Mouse (Mus musculus): ENCODE measurements around the gene Rnf185. TPM values are rescaled to one million over a fixed set of nuclear protein-coding genes. Genes with fewer than 3 reads are reported as not detected.

Rnf185 gene
- polyA plus RNA-seq, 1 experiment = 30.9 TPM

- Histone ChIP-seq H3K27ac (ENCODE audit: insufficient read depth, low read length) (no peak overlapping the region), H3K4me3 (ENCODE audit: insufficient read depth, low read length) (no peak overlapping the region), H3K4me1 (ENCODE audit: control insufficient read depth, insufficient read depth, low read length) (no peaks in the 10 kb centered on the region)
- no peak for TF ChIP-seq CTCF (IDR thresholded peaks at IDR 0.05; ENCODE audit: borderline replicate concordance, insufficient read depth, low read length)
Measured at GRCm38 (mm10) chr11:3475489-3475888, 23.3 kb upstream of the Rnf185 start.

DNA sequence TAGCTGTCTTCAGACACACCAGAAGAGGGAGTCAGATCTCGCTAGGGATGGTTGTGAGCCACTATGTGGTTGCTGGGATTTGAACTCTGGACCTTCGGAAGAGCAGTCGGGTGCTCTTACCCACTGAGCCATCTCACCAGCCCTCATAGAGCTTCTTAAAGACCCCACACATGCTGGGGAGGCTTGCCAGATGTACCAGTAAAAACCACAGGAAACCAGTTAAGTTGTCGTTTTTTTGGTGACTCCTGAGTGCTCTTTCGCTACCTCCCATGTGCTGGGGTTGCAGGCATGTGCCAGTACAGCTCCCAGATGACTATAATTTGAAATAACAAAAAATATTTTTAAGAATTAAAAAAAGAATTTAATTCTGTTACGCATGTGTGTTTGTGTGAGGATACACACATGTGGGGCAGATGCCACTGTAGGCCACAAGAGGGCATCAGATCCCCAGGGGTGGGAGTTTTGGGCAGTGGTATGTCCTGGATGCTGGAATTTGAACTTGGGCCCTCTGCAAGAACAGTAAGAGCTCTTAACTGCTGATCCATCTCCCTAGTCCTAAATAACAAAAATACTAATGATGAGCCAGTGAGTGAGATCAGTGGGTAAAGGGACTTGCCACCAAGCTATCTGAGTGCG, 22.4 kb upstream of the Rnf185 start:
- Histone ChIP-seq H3K27ac (ENCODE audit: insufficient read depth, low read length) (no peak overlapping the region), H3K4me3 (ENCODE audit: insufficient read depth, low read length) (no peak overlapping the region), H3K4me1 (ENCODE audit: control insufficient read depth, insufficient read depth, low read length) (no peaks in the 10 kb centered on the region)
- TF ChIP-seq CTCF (IDR thresholded peaks at IDR 0.05; ENCODE audit: borderline replicate concordance, insufficient read depth, low read length) (peak; percentile 33; the same call in 1 of the 2 replicates), POLR2A (IDR thresholded peaks at IDR 0.05; ENCODE audit: low read depth, low read length) (no peak)

DNA sequence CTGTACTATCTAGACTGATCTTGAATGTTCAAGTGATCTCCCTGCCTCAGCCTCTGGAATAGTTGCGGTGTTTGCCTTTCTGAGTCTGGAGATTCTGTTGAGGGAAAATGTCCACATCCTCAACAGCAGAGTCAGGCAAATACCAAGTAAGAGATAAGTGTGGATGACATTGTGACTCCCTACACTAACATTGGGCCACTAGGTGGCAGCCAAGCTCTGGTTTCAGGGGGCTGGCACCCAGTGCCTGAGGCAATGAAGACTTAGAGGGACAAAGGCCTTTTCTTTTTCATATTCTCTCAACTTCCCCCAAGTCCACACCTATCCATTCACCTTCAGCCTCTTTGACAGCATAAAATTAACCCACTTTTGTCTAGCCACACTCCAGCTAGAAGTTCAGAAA, 20.3 kb upstream of the Rnf185 start:
- Histone ChIP-seq H3K27ac (ENCODE audit: insufficient read depth, low read length) (no peak overlapping the region), H3K4me3 (ENCODE audit: insufficient read depth, low read length) (no peak overlapping the region)
- TF ChIP-seq POLR2A (IDR thresholded peaks at IDR 0.05; ENCODE audit: low read depth, low read length) (no peak), CTCF (IDR thresholded peaks at IDR 0.05; ENCODE audit: borderline replicate concordance, insufficient read depth, low read length) (peak; percentile 75)

DNA sequence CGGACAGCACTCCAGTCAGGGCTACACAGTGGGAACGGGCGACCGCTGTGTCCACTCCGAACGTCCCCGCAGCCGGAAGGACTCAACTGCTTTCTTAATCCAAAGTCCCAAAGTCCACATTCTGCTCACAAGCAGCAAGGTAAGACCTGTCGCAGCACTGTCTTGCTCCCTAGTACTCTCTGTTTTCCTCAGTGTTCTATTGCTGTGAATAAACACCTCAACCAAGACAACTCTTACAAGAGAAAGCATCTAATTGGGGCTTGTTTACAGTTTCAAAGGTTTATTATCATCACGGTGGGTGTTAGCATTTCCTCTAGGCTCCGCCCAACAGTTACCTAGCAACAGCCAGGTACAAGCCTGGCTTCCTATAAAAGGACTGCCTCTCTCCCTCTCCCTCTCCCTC, 19.3 kb upstream of the Rnf185 start:
- no peak overlapping the region for H3K4me3 ChIP-seq (ENCODE audit: insufficient read depth, low read length)
- no peak for TF ChIP-seq CTCF (IDR thresholded peaks at IDR 0.05; ENCODE audit: borderline replicate concordance, insufficient read depth, low read length)
- no peak for TF ChIP-seq POLR2A (IDR thresholded peaks at IDR 0.05; ENCODE audit: low read depth, low read length)
- H3K27ac ChIP-seq (ENCODE audit: insufficient read depth, low read length) = no peak overlapping the region
- no peaks in the 10 kb centered on the region for H3K4me1 ChIP-seq (ENCODE audit: control insufficient read depth, insufficient read depth, low read length)

More for the DNA sequence above, 20.3 kb upstream of the Rnf185 start:
- no peaks in the 10 kb centered on the region for H3K4me1 ChIP-seq (ENCODE audit: control insufficient read depth, insufficient read depth, low read length)

GRCm38 (mm10) chr11:3462846-3463245, 10.7 kb upstream of the Rnf185 start:
- TF ChIP-seq POLR2A (IDR thresholded peaks at IDR 0.05; ENCODE audit: low read depth, low read length) (no peak), CTCF (IDR thresholded peaks at IDR 0.05; ENCODE audit: borderline replicate concordance, insufficient read depth, low read length) (no peak)
- no peaks in the 10 kb centered on the region for H3K4me1 ChIP-seq (ENCODE audit: control insufficient read depth, insufficient read depth, low read length)
- H3K4me3 ChIP-seq (ENCODE audit: insufficient read depth, low read length) = no peak overlapping the region
- no peak overlapping the region for H3K27ac ChIP-seq (ENCODE audit: insufficient read depth, low read length)

GRCm38 (mm10) chr11:3459105-3459468, 6.9 kb upstream of the Rnf185 start:
- no peak overlapping the region for H3K27ac ChIP-seq (ENCODE audit: insufficient read depth, low read length)
- no peak overlapping the region for H3K4me3 ChIP-seq (ENCODE audit: insufficient read depth, low read length)
- TF ChIP-seq CTCF (IDR thresholded peaks at IDR 0.05; ENCODE audit: borderline replicate concordance, insufficient read depth, low read length) = no peak
- no peaks in the 10 kb centered on the region for H3K4me1 ChIP-seq (ENCODE audit: control insufficient read depth, insufficient read depth, low read length)

DNA sequence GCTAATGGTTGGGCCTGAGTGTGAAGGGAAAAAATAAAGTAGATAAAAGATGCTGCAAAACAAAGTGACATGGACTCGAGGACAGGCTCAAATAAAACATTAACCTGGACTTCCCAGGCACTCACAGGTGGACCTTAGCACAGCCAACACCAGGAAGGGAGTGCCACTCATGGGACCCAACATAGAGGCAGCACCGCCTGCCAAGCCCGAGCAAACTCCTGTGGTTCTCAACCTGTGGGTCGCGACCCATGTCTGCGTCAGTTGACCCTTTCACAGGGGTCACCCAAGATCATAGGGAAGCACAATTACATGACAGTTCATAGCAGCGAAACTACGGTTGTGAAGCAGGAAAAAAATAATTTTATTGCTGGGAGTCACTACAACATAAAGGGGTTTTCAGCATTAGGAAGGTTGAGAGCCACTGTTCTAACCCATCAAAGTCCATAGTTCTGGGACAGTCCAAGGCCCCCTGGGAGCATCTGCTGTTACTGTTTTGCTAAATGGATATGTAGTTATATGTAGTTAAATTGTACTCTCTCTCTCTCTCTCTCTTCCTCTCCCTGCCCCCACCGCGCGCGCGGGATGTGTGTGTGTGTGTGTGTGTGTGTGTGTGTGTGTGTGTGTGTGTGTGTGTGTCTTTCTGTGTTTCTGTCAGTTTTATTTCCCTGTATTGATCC, 6.4 kb upstream of the Rnf185 start:
- H3K27ac ChIP-seq (ENCODE audit: insufficient read depth, low read length) = no peak overlapping the region
- H3K4me1 ChIP-seq (ENCODE audit: control insufficient read depth, insufficient read depth, low read length) = no peaks in the 10 kb centered on the region
- no peak overlapping the region for H3K4me3 ChIP-seq (ENCODE audit: insufficient read depth, low read length)
- TF ChIP-seq POLR2A (IDR thresholded peaks at IDR 0.05; ENCODE audit: low read depth, low read length) = no peak
- TF ChIP-seq CTCF (IDR thresholded peaks at IDR 0.05; ENCODE audit: borderline replicate concordance, insufficient read depth, low read length) = no peak

DNA sequence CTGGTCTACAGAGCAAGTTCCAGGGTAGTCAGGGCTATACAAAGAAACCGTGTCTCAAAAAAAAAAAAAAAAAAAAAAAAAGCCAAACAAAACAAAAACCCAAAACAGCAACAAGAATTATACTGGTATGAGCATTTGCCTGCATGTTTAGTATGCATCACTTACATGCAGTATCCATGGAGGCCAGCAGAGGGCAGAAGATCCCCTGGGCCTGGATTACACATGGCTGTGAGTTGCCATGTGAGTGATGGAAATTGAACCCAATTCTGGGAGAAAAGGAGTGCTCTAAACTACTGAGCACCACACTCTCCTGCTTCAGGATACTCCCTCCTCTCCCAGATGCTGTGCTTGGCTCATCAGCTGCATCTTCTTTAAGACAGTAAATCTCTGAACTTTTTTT, 4.2 kb upstream of the Rnf185 start:
- no peak overlapping the region for H3K27ac ChIP-seq (ENCODE audit: insufficient read depth, low read length)
- H3K4me1 ChIP-seq (ENCODE audit: control insufficient read depth, insufficient read depth, low read length) = no peaks in the 10 kb centered on the region
- H3K4me3 ChIP-seq (ENCODE audit: insufficient read depth, low read length) = no peak overlapping the region
- TF ChIP-seq CTCF (IDR thresholded peaks at IDR 0.05; ENCODE audit: borderline replicate concordance, insufficient read depth, low read length) (peak; percentile 65; the same call in 1 of the 2 replicates), POLR2A (IDR thresholded peaks at IDR 0.05; ENCODE audit: low read depth, low read length) (no peak)

- H3K27ac ChIP-seq (ENCODE audit: insufficient read depth, low read length) = no peak overlapping the region
- H3K4me1 ChIP-seq (ENCODE audit: control insufficient read depth, insufficient read depth, low read length) = 0 out of 2 replicates have a peak, but pooled peaks cover 2% of the 10 kb centered on the region
- no peak overlapping the region for H3K4me3 ChIP-seq (ENCODE audit: insufficient read depth, low read length)
- TF ChIP-seq POLR2A (IDR thresholded peaks at IDR 0.05; ENCODE audit: low read depth, low read length) = no peak
- TF ChIP-seq CTCF (IDR thresholded peaks at IDR 0.05; ENCODE audit: borderline replicate concordance, insufficient read depth, low read length) = no peak
Measured at GRCm38 (mm10) chr11:3454506-3454905, 2.3 kb upstream of the Rnf185 start.

DNA sequence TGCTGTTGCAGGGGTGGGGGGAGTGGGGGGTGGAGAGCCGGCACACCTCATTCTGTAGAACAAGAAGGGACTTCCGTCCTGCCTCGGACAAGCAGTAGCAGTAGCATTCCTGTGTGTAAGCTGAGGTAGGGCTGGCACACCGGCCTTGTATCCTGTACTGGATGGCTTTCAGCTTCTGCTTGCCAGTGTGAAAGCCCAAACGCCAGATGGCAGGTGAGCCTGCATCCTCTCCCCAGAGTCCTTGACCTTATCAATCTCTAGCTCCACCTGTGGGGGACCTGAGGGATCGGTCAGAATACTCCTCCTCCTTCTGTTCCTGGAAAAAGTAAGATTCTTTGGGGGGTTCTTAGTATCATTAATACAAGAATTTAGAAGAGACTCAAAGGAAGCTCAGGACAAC, 1.3 kb upstream of the Rnf185 start:
- TF ChIP-seq POLR2A (IDR thresholded peaks at IDR 0.05; ENCODE audit: low read depth, low read length) (no peak), CTCF (IDR thresholded peaks at IDR 0.05; ENCODE audit: borderline replicate concordance, insufficient read depth, low read length) (no peak)
- H3K4me1 ChIP-seq (ENCODE audit: control insufficient read depth, insufficient read depth, low read length) = 0 out of 2 replicates have a peak, but pooled peaks cover 2% of the 10 kb centered on the region
- H3K4me3 ChIP-seq (ENCODE audit: insufficient read depth, low read length) = no peak overlapping the region
- H3K27ac ChIP-seq (ENCODE audit: insufficient read depth, low read length) = no peak overlapping the region

All from embryonic fibroblast, embryonic 13.5 days (primary cell).